Mouse (Mus musculus) heart, postnatal 10 days (tissue): ENCODE data around the gene Snrpd2. TPM values are rescaled to one million over a fixed set of nuclear protein-coding genes. Genes with fewer than 3 reads are reported as not detected.
A peak's percentile ranks its signal among the peaks of the same experiment; 100 is the strongest.
"Not testable (repeated sequence)": the region's sequence is repeated elsewhere in the genome, so short reads cannot be mapped to it uniquely, and the experiment has no call there.

Source experiments
- DNase-seq, 2 experiments: peaks; one replicate each; pipeline ENCODE4 v3.0.0; 2021
- intact Hi-C: fragments of 180-260 bp; cut with DNase I; formaldehyde crosslinking; loops from one replicate; pipeline ENCODE4 v1.15.1; 2025
- total RNA-seq, 2 experiments: library from RNA; stranded (reverse); gene quantifications; 2 replicates each; pipeline ENCODE4 v1.2.3; 2021

Gene Snrpd2
- total RNA-seq, 2 experiments from 2014 or later, result 77.1 to 81.0 TPM

DNA sequence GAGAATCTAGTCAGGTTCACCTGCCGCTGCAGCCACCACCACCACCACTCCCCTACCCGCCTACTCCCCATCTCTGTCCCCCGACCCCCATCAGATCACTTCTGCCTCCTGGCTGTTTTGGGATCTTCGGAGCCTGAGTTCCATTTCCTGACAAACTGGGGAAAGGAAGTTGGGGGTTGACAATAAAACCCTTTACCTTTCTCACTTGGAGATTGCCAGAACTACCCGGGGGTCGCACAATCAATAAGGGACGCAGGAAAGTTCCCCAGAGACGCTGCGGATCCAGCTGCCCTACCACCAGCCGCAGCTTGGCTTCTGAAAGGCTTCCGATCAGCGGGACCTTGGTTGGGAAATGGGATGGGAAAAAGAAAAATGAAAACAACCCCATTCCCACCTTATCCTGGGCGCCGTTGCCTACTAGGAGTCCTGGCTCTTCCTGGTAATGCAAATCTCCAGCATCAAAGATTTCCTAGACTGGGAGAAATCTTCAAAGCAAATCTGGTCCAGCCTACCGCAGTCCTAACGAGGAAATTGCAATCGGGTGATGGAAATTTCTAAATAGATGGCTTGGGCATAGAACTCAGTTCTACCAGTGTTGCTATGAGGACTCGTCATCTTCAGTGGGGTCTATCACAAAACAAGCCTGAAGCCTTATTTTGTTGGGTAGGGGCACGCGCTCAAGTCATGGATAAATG, 1.2 kb upstream of the Snrpd2 start:
- DNase-seq, result no peak
- intact Hi-C loops, result no loop called here

DNA sequence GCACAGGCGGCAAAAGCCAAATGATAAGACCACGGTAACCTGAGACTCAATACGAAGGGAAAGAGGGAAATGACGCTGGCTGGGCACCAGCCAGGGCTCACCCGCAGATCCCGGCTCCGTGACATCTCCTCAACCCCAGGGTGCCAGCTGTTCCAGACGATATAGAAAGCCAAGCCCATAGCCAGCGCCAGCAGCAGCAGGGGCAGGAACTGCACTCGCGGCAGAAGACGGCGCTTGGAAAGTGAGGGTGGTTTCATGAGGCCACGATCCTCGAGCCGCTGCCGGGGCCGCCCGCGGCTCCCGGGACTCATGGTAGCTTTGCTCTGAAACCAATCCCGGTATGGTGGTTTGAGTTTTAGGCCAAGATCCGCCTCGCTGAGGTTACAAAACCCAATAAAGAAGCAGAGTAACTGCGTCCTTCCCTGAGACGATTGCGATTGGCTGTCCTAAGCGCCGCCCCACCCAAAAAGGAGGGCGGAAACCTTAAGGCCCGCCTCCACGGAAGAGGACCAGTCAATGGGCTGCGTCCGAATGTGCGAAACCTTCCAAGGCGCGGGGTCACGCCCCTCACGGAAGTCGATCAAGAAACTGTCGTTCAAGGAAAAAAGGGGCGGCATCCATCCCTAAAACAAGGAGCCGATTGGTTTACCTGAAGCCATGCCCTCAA, 514 bp upstream of the Snrpd2 start, which contains the start of gene Qpctl:
Qpctl (minus strand) TSS at position 417 of the 667 bp plus-strand sequence.
- DNase-seq, result peak; percentile 99
- intact Hi-C loops, result no loop called here

- DNase-seq, result not testable (repeated sequence)
Observed at GRCm38 (mm10) chr7:19151121-19151520, 1.6 kb downstream of the Snrpd2 start.

GRCm38 (mm10) chr7:19154796-19155195, 5.3 kb downstream of the Snrpd2 start:
- no peak for DNase-seq
- intact Hi-C loops, result no loop called here

More at GRCm38 (mm10) chr7:19151121-19151520, 1.6 kb downstream of the Snrpd2 start:
- intact Hi-C loops, result loop anchor here (2.0 kb wide), 1 partner anchor 82 kb away; no protein-coding TSS in a partner anchor

GRCm38 (mm10) chr7:19155825-19156475, 6.4 kb downstream of the Snrpd2 start:
- intact Hi-C loops, result loop anchor here (2.0 kb wide), 1 partner anchor 53 kb away; no protein-coding TSS in a partner anchor
- peak in 1 of 2 experiments; percentile 42 for DNase-seq

DNA sequence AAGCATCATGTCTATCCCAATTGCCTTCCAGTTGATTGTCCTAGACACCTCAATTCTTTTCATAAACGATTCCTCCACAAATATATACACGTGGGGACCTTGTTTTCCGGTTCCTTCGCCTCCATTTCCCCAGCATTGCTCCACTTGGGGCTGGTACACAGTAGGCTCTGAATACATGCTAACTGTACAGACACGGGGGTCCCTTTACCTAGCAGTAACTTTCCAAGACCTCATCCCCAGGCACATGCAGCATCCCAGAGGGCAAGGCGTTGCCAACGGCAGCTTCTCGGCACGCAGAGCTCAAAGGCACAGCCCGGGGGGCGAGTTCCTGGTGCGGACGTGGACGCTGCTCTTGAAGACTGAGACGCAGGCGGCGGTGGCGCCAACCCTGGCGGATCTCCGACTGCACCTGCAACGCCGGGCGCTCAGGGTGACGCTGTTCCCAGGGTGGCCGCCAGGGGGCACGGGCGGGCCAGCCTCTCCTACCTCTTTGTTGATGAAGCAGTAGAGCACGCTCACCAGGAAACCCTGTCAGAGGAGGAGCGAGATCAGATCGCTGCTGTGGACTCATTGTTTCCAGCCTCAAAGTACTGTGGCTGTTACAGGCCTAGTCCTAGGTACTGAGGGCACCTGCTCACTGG, 7.8 kb downstream of the Snrpd2 start:
- DNase-seq, result peak; percentile 94 to 95
- intact Hi-C loops, result loop anchor here (1.0 to 2.0 kb wide), 2 partner anchors 16 to 52 kb away; no protein-coding TSS in a partner anchor

DNA sequence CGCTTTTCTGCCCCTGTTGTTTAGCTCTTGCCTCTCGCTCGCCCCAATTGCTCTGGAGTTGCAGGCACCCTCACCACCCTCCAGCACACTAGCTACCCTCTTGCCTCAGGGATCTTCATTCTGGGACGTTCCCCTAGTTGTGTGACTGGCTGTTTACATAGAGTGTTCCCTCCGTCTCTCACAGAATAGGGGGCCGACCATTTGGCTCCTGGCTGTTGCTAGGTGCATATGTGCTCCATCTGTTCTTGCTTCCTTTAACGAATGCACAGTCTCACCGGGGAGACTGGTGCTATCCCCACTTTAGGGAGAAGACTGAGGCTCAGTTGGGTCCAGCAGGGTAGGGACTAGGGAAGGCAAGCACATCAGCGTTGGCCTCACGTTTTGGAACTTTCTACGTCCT, 9.1 kb downstream of the Snrpd2 start:
- intact Hi-C loops, result no loop called here
- no peak for DNase-seq

GRCm38 (mm10) chr7:19159411-19159810, 9.9 kb downstream of the Snrpd2 start:
- intact Hi-C loops, result no loop called here
- DNase-seq, result no peak

- no peak for DNase-seq
- intact Hi-C loops, result no loop called here
Observed at GRCm38 (mm10) chr7:19160115-19160514, 10.6 kb downstream of the Snrpd2 start.

DNA sequence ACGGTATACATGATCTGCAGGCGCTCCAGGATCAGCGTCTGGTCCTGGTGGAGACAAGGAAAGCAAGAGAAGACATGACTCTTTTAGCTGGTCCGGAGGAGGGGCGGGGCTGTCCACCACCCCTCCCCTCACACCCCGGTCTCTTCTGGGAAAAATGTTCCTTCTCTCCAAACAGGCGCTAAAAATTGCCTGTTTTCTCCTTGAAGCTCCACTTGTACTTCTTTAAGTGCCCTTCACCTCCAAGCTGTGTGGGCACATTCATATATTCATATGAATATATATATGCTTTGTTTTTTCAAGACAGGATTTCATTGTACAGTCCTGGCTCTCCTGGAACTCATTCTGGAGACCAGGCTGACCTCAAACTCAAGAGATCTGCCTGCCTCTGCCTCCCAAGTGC, 13.4 kb downstream of the Snrpd2 start:
- intact Hi-C loops, result no loop called here
- no peak for DNase-seq

- intact Hi-C loops, result no loop called here
- no peak for DNase-seq
Observed at GRCm38 (mm10) chr7:19163752-19164151, 14.2 kb downstream of the Snrpd2 start.

GRCm38 (mm10) chr7:19164189-19164588, 14.7 kb downstream of the Snrpd2 start:
- no peak for DNase-seq
- intact Hi-C loops, result no loop called here

DNA sequence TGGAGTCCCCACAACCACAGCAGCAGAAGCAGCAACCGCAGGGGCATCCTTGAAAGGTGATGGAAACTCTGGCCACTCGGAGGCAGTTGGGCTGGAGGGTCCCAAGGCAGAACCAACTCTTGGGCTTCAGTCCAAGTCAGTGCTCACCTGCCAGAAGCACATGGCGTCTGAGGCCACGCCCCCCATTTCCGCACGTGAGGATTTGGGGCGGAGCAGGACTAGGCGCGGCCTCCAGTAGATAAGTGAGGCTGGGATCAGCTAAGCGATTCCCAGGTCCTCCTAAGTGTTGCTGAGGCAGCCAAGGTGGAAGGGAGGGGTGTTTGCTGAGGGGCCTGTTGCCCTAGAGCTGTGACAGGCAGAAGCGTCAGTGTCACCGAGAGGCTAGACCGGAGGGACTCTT, 15.5 kb downstream of the Snrpd2 start:
- intact Hi-C loops, result no loop called here
- DNase-seq, result no peak

DNA sequence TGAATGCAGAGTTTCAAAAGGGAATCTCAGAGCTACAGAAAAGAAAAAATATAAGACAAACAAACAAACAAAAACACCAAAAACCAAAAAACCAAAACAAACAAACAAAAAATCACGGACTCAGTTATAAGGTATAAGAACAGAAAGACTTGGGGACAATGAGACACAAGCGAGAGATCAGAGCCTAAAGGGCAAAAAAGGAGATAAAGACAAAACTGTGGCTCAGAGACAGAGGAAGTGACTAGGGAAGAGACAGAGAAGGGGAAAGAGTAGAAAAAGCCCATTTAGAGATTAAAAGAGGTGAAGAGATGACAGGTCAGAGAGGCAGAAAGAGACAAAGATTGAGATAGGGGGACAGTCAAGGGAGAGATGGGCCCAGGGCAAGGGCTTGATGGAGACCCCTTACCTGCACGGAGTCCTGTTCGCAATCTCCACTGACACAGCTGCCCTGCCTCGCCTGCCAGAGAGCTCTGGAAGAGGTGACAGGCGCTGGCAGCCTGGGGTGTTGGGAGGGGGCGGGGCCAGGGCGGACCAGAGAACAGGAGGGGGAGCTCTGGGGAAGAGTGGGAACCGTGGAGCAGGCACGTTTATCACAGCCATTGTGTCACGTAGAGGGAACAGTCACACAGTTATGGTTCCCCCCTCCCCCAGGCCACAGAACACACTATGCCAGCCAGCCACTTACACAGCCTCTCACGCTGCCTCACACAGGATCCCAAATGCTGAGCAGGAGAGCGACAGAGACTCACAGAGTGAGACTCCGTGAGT, 16.3 kb downstream of the Snrpd2 start, which contains the start of gene Gipr:
Gipr (minus strand) TSS at position 472 of the 768 bp plus-strand sequence.
- DNase-seq, result peak; percentile 60 to 62

DNA sequence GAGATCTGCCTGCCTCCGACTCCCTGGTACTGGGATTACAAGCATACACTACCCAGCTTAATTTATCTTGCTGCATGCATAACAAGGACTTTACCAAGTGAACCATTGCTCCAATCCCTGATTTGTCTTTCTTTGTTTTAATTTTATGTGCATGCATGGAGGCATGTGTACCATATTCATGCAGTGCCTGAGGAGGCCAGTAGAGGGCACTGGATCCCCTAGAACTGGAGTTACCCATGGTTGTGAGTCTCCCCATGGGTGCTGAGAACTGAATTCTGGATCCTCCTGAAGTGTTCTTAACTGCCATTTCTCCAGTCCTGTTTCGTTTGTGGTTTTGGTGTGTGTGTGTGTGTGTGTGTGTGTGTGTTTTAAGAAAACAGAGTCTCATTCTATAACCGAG, 17.5 kb downstream of the Snrpd2 start:
- DNase-seq, result no peak
- intact Hi-C loops, result no loop called here

More for the DNA sequence above, 16.3 kb downstream of the Snrpd2 start, which contains the start of gene Gipr:
- intact Hi-C loops, result no loop called here

- intact Hi-C loops, result no loop called here
- no peak for DNase-seq
Observed at GRCm38 (mm10) chr7:19169506-19169905, 20.0 kb downstream of the Snrpd2 start.

DNA sequence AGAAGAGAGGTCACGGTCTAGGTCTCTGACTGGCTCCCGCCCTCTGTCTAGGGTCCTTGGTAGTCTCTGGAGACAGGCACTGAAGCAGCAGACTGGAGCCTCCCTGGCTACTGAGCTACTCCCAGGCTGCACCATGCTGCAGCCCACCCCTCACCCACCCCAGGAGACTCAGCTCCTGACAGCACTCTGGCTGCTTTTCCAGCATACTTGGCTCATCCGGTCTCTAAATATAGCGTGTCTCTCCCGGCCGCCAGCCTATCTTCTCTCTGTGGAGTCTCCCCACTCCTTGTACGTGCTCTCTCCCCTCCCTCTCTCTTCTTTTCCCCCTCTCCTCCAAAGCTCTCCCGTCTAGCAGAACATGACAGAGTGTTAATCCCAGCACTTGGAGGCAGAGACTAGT, 20.6 kb downstream of the Snrpd2 start:
- intact Hi-C loops, result no loop called here

DNA sequence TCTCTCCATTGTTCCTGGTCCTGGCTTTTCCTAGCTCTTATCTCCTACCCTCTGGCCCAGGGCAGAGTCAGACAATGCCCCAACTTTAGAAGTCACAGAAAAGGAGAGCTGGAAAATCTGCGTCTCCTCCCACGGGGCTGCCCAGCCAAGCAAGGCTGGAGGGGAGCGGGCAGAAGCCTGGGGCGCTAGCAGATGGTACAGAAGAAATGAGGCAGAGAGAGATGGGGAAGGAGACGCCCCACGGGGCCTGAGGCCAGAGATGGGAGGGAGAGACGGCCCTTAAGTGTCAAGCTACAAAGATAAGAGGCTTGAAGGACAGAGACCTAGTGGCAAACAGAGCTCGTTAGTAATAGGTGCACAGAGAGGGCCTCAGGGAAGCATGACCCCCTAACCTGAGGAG, 22.3 kb downstream of the Snrpd2 start:
- intact Hi-C loops, result no loop called here

More for the DNA sequence above, 20.6 kb downstream of the Snrpd2 start:
- DNase-seq, result peak; percentile 76 to 77

GRCm38 (mm10) chr7:19172874-19173273, 23.4 kb downstream of the Snrpd2 start:
- intact Hi-C loops, result loop anchor here (1.0 kb wide), 1 partner anchor 16 kb away; no protein-coding TSS in a partner anchor
- peak; percentile 89 to 93 for DNase-seq

More for the DNA sequence above, 22.3 kb downstream of the Snrpd2 start:
- no peak for DNase-seq
